Comparison of ENCODE assay signal across 7 mouse cellular contexts in the genomic region with DNA sequence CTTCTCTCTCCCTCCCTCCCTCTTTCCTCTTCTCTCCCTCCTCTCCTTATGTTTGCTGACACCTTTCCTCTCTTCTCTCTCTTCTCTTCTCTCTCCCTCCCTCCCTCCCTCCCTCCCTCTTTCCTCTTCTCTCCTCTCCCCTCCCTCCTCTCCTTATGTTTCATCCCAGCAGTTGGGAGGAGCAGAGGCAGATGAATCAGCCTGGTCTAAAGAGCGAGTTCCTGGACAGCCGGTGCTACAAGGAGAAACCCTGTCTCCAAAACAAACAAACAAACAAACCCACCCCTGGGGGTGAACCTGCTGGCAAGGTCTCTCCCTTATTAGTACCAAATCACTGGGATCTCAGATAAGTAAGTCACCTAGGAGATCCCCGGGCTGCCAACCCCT. TPM values are rescaled to one million over a fixed set of nuclear protein-coding genes. Genes with fewer than 3 reads are reported as not detected.
DNase-seq lines count a peak whose midpoint lies in the region; ATAC-seq and TF ChIP-seq lines count a peak whose summit lies in the region.

No protein-coding gene starts in this region.

- H3K4me1 ChIP-seq in lung, embryonic 16.5 days (replicated peaks; ENCODE audit: control insufficient read depth, insufficient read depth, low read length) = peaks cover 13% of the 10 kb centered on the region
- H3K4me1 ChIP-seq in embryonic fibroblast, embryonic 13.5 days (ENCODE audit: control insufficient read depth, insufficient read depth, low read length) = 0 out of 2 replicates have a peak, but pooled peaks cover 3% of the 10 kb centered on the region
- H3K4me1 ChIP-seq in olfactory bulb, adult 2 months (ENCODE audit: control insufficient read depth, insufficient read depth, low read length) = peaks cover 2% of the 10 kb centered on the region; the same call in 1 of the 2 replicates

- peaks cover 29% of the 10 kb centered on the region for H3K36me3 ChIP-seq in lung, embryonic 16.5 days (ENCODE audit: control insufficient read depth, insufficient read depth, low read length)

- WGBS in lung, embryonic 16.5 days = 2% methylated on average over 3 of the region's 3 CpGs
- 0% methylated on average over 3 of the region's 3 CpGs for WGBS in large intestine, adult 2 months
- WGBS in olfactory bulb, adult 2 months = 0% methylated on average over 3 of the region's 3 CpGs

- peak overlapping the region; percentile 88 for H3K4me2 ChIP-seq in lung, embryonic 16.5 days (ENCODE audit: low read depth, low read length)

- DNase-seq in lung, postnatal 4 days = no peak
- DNase-seq in large intestine, adult 2 months (ENCODE audit: low read depth, low spot score) = peak; percentile 32
- DNase-seq in spleen, adult 12 weeks (ENCODE audit: low spot score) = no peak
- DNase-seq in thymus, postnatal 25 days = no peak

- TF ChIP-seq POLR2A in embryonic fibroblast, embryonic 13.5 days (IDR thresholded peaks at IDR 0.05; ENCODE audit: low read depth, low read length) = peak; percentile 87
- no peak for TF ChIP-seq POLR2A in olfactory bulb, adult 2 months (IDR thresholded peaks at IDR 0.05; ENCODE audit: insufficient read depth, low read depth, low read length)

- peak overlapping the region; percentile 95 for H3K27ac ChIP-seq in lung, embryonic 16.5 days (ENCODE audit: low read length)
- peak overlapping the region; percentile 98 for H3K27ac ChIP-seq in embryonic fibroblast, embryonic 13.5 days (ENCODE audit: insufficient read depth, low read length)
- H3K27ac ChIP-seq in olfactory bulb, adult 2 months (ENCODE audit: insufficient read depth, low read depth, low read length) = peak overlapping the region; percentile 93

- H3K9ac ChIP-seq in lung, embryonic 16.5 days (ENCODE audit: low read length) = peak overlapping the region; percentile 91

- H3K27me3 ChIP-seq in lung, embryonic 16.5 days (ENCODE audit: control insufficient read depth, insufficient read depth, low read depth, low read length) = no peaks in the 10 kb centered on the region

- H3K9me3 ChIP-seq in lung, embryonic 16.5 days (ENCODE audit: control insufficient read depth, low read length) = no peaks in the 10 kb centered on the region

- peak overlapping the region; percentile 100 for H3K4me3 ChIP-seq in lung, embryonic 16.5 days (ENCODE audit: low read length)
- H3K4me3 ChIP-seq in embryonic fibroblast, embryonic 13.5 days (ENCODE audit: insufficient read depth, low read length) = peak overlapping the region; percentile 50
- peak overlapping the region; percentile 74 for H3K4me3 ChIP-seq in olfactory bulb, adult 2 months (ENCODE audit: insufficient read depth, low read depth, low read length)

- no peak for TF ChIP-seq CTCF in embryonic fibroblast, embryonic 13.5 days (IDR thresholded peaks at IDR 0.05; ENCODE audit: borderline replicate concordance, insufficient read depth, low read length)
- no peak for TF ChIP-seq CTCF in olfactory bulb, adult 2 months (IDR thresholded peaks at IDR 0.05; ENCODE audit: insufficient read depth, low read depth, low read length)

- peak; percentile 15; the same call in 1 of the 2 replicates for ATAC-seq in lung, embryonic 16.5 days (ENCODE audit: low read depth)

RNA-seq across cellular contexts. Expression of a gene that starts 0.8 kb away (rescaled TPM):
- polyA plus RNA-seq in lung, embryonic 16.5 days (2015; fragmentation: Nextera tagmentation; extraction: Ambion mirVana) = 950 and 1,039 TPM in 2 replicates
- 1,341 and 1,449 TPM in 2 replicates for polyA plus RNA-seq in embryonic fibroblast, embryonic 13.5 days (2011; ENCODE audit: insufficient read length, low read depth, missing spikeins)
- polyA plus RNA-seq in large intestine, adult 2 months (2012; rRNA removed) = 2,560 and 2,617 TPM in 2 replicates
- polyA plus RNA-seq in olfactory bulb, adult 2 months (2012; ENCODE audit: insufficient read depth, insufficient read length, low replicate concordance, missing spikeins) = 651 TPM in 1 of 2 replicates, not detected in the other

RNA-seq across cellular contexts. Expression of a gene that starts 5.9 kb away (rescaled TPM):
- polyA plus RNA-seq in lung, embryonic 16.5 days (2015; fragmentation: Nextera tagmentation; extraction: Ambion mirVana) = 1.4 and 1.8 TPM in 2 replicates
- 0.30 and 0.63 TPM in 2 replicates for polyA plus RNA-seq in embryonic fibroblast, embryonic 13.5 days (2011; ENCODE audit: insufficient read length, low read depth, missing spikeins)
- 0.20 and 0.27 TPM in 2 replicates for polyA plus RNA-seq in large intestine, adult 2 months (2012; rRNA removed)
- not detected in 2 replicates for polyA plus RNA-seq in olfactory bulb, adult 2 months (2012; ENCODE audit: insufficient read depth, insufficient read length, low replicate concordance, missing spikeins)

RNA-seq across cellular contexts. Expression of a gene that starts 23.7 kb away (rescaled TPM):
- polyA plus RNA-seq in lung, embryonic 16.5 days (2015; fragmentation: Nextera tagmentation; extraction: Ambion mirVana) = 16.7 and 17.1 TPM in 2 replicates
- polyA plus RNA-seq in embryonic fibroblast, embryonic 13.5 days (2011; ENCODE audit: insufficient read length, low read depth, missing spikeins) = 7.6 and 9.8 TPM in 2 replicates
- 6.8 and 7.5 TPM in 2 replicates for polyA plus RNA-seq in large intestine, adult 2 months (2012; rRNA removed)
- not detected in 2 replicates for polyA plus RNA-seq in olfactory bulb, adult 2 months (2012; ENCODE audit: insufficient read depth, insufficient read length, low replicate concordance, missing spikeins)

RNA-seq across cellular contexts. Expression of a gene that starts 40.3 kb away (rescaled TPM):
- polyA plus RNA-seq in lung, embryonic 16.5 days (2015; fragmentation: Nextera tagmentation; extraction: Ambion mirVana) = 4.1 and 4.7 TPM in 2 replicates
- 2.9 and 3.4 TPM in 2 replicates for polyA plus RNA-seq in embryonic fibroblast, embryonic 13.5 days (2011; ENCODE audit: insufficient read length, low read depth, missing spikeins)
- 0.33 and 0.51 TPM in 2 replicates for polyA plus RNA-seq in large intestine, adult 2 months (2012; rRNA removed)
- not detected in 2 replicates for polyA plus RNA-seq in olfactory bulb, adult 2 months (2012; ENCODE audit: insufficient read depth, insufficient read length, low replicate concordance, missing spikeins)

RNA-seq across cellular contexts. Expression of a gene that starts 44.3 kb away (rescaled TPM):
- polyA plus RNA-seq in lung, embryonic 16.5 days (2015; fragmentation: Nextera tagmentation; extraction: Ambion mirVana) = 9.7 and 10.6 TPM in 2 replicates
- 5.5 and 6.9 TPM in 2 replicates for polyA plus RNA-seq in embryonic fibroblast, embryonic 13.5 days (2011; ENCODE audit: insufficient read length, low read depth, missing spikeins)
- 3.9 and 5.2 TPM in 2 replicates for polyA plus RNA-seq in large intestine, adult 2 months (2012; rRNA removed)
- polyA plus RNA-seq in olfactory bulb, adult 2 months (2012; ENCODE audit: insufficient read depth, insufficient read length, low replicate concordance, missing spikeins) = not detected in 2 replicates

Comparison
In these comparisons a context has a peak if more than half of its experiments do, and no peak if none do; other contexts are left out.
1. H3K4me3 ChIP-seq: peak in every context shown above with its lines; median percentile 100 in lung, embryonic 16.5 days; 74 in olfactory bulb, adult 2 months; 50 in embryonic fibroblast, embryonic 13.5 days.